Mouse (Mus musculus): ENCODE results near the gene Trappc1. TPM values are rescaled to one million over a fixed set of nuclear protein-coding genes. Genes with fewer than 3 reads are reported as not detected.

Trappc1 gene
- polyA plus RNA-seq, 1 experiment from 2014 or later = 184 TPM

- H3K36me3 ChIP-seq (replicated peaks) = peaks cover 23% of the 10 kb centered on the region
Measured at GRCm38 (mm10) chr11:69366157-69366854, 42.5 kb downstream of the Trappc1 start.

GRCm38 (mm10) chr11:69366855-69367615 is 43.3 kb downstream of the Trappc1 start:
- Histone ChIP-seq H3K4me2 (peak overlapping the region; percentile 93), H3K27me3 (replicated peaks) (no peaks in the 10 kb centered on the region), H3K36me3 (replicated peaks) (peaks cover 16% of the 10 kb centered on the region), H3K4me3 (peak overlapping the region; percentile 91), H3K27ac (peak overlapping the region; percentile 100), H3K4me1 (peaks cover 56% of the 10 kb centered on the region), H3K9ac (peak overlapping the region; percentile 100), H3K9me3 (no peaks in the 10 kb centered on the region)
- under 1% methylated on average over 22 of the region's 22 CpGs for WGBS
- no peak for ATAC-seq (replicated peaks)

More at GRCm38 (mm10) chr11:69366157-69366854, 42.5 kb downstream of the Trappc1 start:
- peak overlapping the region; percentile 91 for H3K4me3 ChIP-seq
- H3K27me3 ChIP-seq (replicated peaks) = no peaks in the 10 kb centered on the region
- under 1% methylated on average over 26 of the region's 26 CpGs for WGBS
- H3K4me1 ChIP-seq = peaks cover 49% of the 10 kb centered on the region
- H3K9ac ChIP-seq = peak overlapping the region; percentile 100
- no peaks in the 10 kb centered on the region for H3K9me3 ChIP-seq
- peak overlapping the region; percentile 93 for H3K4me2 ChIP-seq
- peak; percentile 87 for ATAC-seq (replicated peaks)
- peak overlapping the region; percentile 100 for H3K27ac ChIP-seq

- no peaks in the 10 kb centered on the region for H3K9me3 ChIP-seq
- ATAC-seq (replicated peaks) = no peak
- no peaks in the 10 kb centered on the region for H3K27me3 ChIP-seq (replicated peaks)
- H3K4me1 ChIP-seq = peaks cover 64% of the 10 kb centered on the region
- peak overlapping the region; percentile 91 for H3K4me3 ChIP-seq
- peak overlapping the region; percentile 100 for H3K9ac ChIP-seq
- H3K27ac ChIP-seq = peak overlapping the region; percentile 100
- H3K36me3 ChIP-seq (replicated peaks) = peaks cover 10% of the 10 kb centered on the region
- peak overlapping the region; percentile 93 for H3K4me2 ChIP-seq
- WGBS = under 1% methylated on average over 22 of the region's 22 CpGs
Measured at GRCm38 (mm10) chr11:69367616-69368355, 44.0 kb downstream of the Trappc1 start.

- Histone ChIP-seq H3K4me3 (peak overlapping the region; percentile 91), H3K27me3 (replicated peaks) (no peaks in the 10 kb centered on the region), H3K4me1 (peaks cover 64% of the 10 kb centered on the region), H3K4me2 (peak overlapping the region; percentile 93), H3K9ac (peak overlapping the region; percentile 100), H3K9me3 (no peaks in the 10 kb centered on the region), H3K36me3 (replicated peaks) (peaks cover 2% of the 10 kb centered on the region), H3K27ac (peak overlapping the region; percentile 100)
- peak; percentile 10; the same call in 1 of the 2 replicates for ATAC-seq (replicated peaks)
- WGBS = under 1% methylated on average over 65 of the region's 106 CpGs
Measured at GRCm38 (mm10) chr11:69368356-69369214, 44.8 kb downstream of the Trappc1 start.

- Histone ChIP-seq H3K9ac (peak within 1 kb of the TSS; percentile 100), H3K36me3 (replicated peaks) (no peaks in the 10 kb centered on the region), H3K4me2 (peak within 1 kb of the TSS; percentile 93), H3K9me3 (no peaks in the 10 kb centered on the region), H3K27me3 (replicated peaks) (no peaks in the 10 kb centered on the region), H3K27ac (peak within 1 kb of the TSS; percentile 100), H3K4me3 (peak within 1 kb of the TSS; percentile 91), H3K4me1 (peaks cover 60% of the 10 kb centered on the region)
- ATAC-seq (replicated peaks) = no peak
- under 1% methylated on average over 21 of the region's 34 CpGs for WGBS
Measured at GRCm38 (mm10) chr11:69369215-69369989, 45.6 kb downstream of the Trappc1 start, which contains the start of gene Chd3. Chd3 (minus strand) TSS chr11:69369406.

- Histone ChIP-seq H3K4me1 (peaks cover 52% of the 10 kb centered on the region), H3K4me2 (peak overlapping the region; percentile 93)
- WGBS = 21% methylated on average over 2 of the region's 2 CpGs
Measured at GRCm38 (mm10) chr11:69369990-69370816, 46.4 kb downstream of the Trappc1 start.

GRCm38 (mm10) chr11:69370817-69371215 is 47.0 kb downstream of the Trappc1 start:
- Histone ChIP-seq H3K27me3 (replicated peaks) (no peaks in the 10 kb centered on the region), H3K27ac (peak overlapping the region; percentile 74), H3K4me3 (peak overlapping the region; percentile 14; the same call in 1 of the 2 replicates), H3K4me2 (peak overlapping the region; percentile 36), H3K9me3 (no peaks in the 10 kb centered on the region), H3K9ac (no peak overlapping the region), H3K4me1 (peaks cover 46% of the 10 kb centered on the region), H3K36me3 (replicated peaks) (no peaks in the 10 kb centered on the region)
- 14% methylated on average over 9 of the region's 9 CpGs for WGBS
- no peak for ATAC-seq (replicated peaks)

More at GRCm38 (mm10) chr11:69369990-69370816, 46.4 kb downstream of the Trappc1 start:
- peak overlapping the region; percentile 100 for H3K9ac ChIP-seq
- H3K27ac ChIP-seq = peak overlapping the region; percentile 100
- no peak for ATAC-seq (replicated peaks)
- H3K9me3 ChIP-seq = no peaks in the 10 kb centered on the region
- no peaks in the 10 kb centered on the region for H3K36me3 ChIP-seq (replicated peaks)
- H3K4me3 ChIP-seq = peak overlapping the region; percentile 91
- H3K27me3 ChIP-seq (replicated peaks) = no peaks in the 10 kb centered on the region

- no peaks in the 10 kb centered on the region for H3K36me3 ChIP-seq (replicated peaks)
- WGBS = 22% methylated on average over 12 of the region's 12 CpGs
- ATAC-seq (replicated peaks) = no peak; the same call in 1 of the 2 replicates
Measured at GRCm38 (mm10) chr11:69371601-69372000, 47.8 kb downstream of the Trappc1 start.

GRCm38 (mm10) chr11:69372056-69372779 is 48.4 kb downstream of the Trappc1 start:
- H3K4me3 ChIP-seq = 0 out of 2 replicates have a peak overlapping the region, but pooled peaks have one; percentile 8

More at GRCm38 (mm10) chr11:69371601-69372000, 47.8 kb downstream of the Trappc1 start:
- H3K27me3 ChIP-seq (replicated peaks) = no peaks in the 10 kb centered on the region
- no peaks in the 10 kb centered on the region for H3K9me3 ChIP-seq
- peak overlapping the region; percentile 74 for H3K27ac ChIP-seq
- H3K4me2 ChIP-seq = peak overlapping the region; percentile 36
- peak overlapping the region; percentile 8; the same call in 1 of the 2 replicates for H3K4me3 ChIP-seq
- H3K9ac ChIP-seq = peak overlapping the region; percentile 10; the same call in 1 of the 2 replicates
- peaks cover 41% of the 10 kb centered on the region for H3K4me1 ChIP-seq

More at GRCm38 (mm10) chr11:69372056-69372779, 48.4 kb downstream of the Trappc1 start:
- Histone ChIP-seq H3K4me1 (peaks cover 37% of the 10 kb centered on the region), H3K27me3 (replicated peaks) (no peaks in the 10 kb centered on the region), H3K9ac (peak overlapping the region; percentile 18; the same call in 1 of the 2 replicates), H3K9me3 (no peaks in the 10 kb centered on the region), H3K36me3 (replicated peaks) (no peaks in the 10 kb centered on the region), H3K4me2 (peak overlapping the region; percentile 36), H3K27ac (peak overlapping the region; percentile 74)
- ATAC-seq (replicated peaks) = no peak
- 39% methylated on average over 12 of the region's 12 CpGs for WGBS
